Mouse (Mus musculus) limb, embryonic 11.5 days (tissue): ENCODE data around the gene Nfic. TPM values are rescaled to one million over a fixed set of nuclear protein-coding genes. Genes with fewer than 3 reads are reported as not detected.

Experiments
- ATAC-seq: fragments of 200-750 bp; cut with Nextera tagmentation; 2 replicates; pipeline ENCODE4 v1.8.0; 2017; ENCODE audit warnings: low read depth; ENCODE audit not compliant: insufficient number of reproducible peaks, low FRiP score, low TSS enrichment
- DNase-seq: peaks from one replicate; pipeline ENCODE4 v3.0.0-alpha.2; 2015; ENCODE audit warnings: low spot score
- H3K27ac ChIP-seq: fragments of 300-500 bp; sonication (generic); replicated peaks from 2 replicates; pipeline ENCODE4 v1.5.1; 2014; ENCODE audit warnings: low read depth, mild to moderate bottlenecking, low read length
- H3K27me3 ChIP-seq: fragments of 300-500 bp; sonication (generic); 2 replicates; pipeline ENCODE4 v1.6.1; 2014; ENCODE audit warnings: mild to moderate bottlenecking, low read length, mixed read lengths; ENCODE audit not compliant: control insufficient read depth, insufficient read depth
- H3K36me3 ChIP-seq: fragments of 300-500 bp; sonication (generic); 2 replicates; pipeline ENCODE4 v1.6.1; 2014; ENCODE audit warnings: mild to moderate bottlenecking, low read length, moderate library complexity, mixed read lengths; ENCODE audit not compliant: control insufficient read depth, insufficient read depth
- H3K4me1 ChIP-seq: fragments of 300-500 bp; sonication (generic); 2 replicates; pipeline ENCODE4 v1.6.1; 2014; ENCODE audit warnings: low read length, mixed read lengths; ENCODE audit not compliant: control insufficient read depth, insufficient read depth
- H3K4me2 ChIP-seq: fragments of 300-500 bp; sonication (generic); 2 replicates; pipeline ENCODE4 v1.6.1; 2014; ENCODE audit warnings: low read depth, mild to moderate bottlenecking, moderate library complexity; ENCODE audit not compliant: severe bottlenecking
- H3K4me3 ChIP-seq: fragments of 300-500 bp; sonication (generic); 2 replicates; pipeline ENCODE4 v1.5.1; 2014; ENCODE audit warnings: low read depth, low read length
- H3K9ac ChIP-seq: fragments of 300-500 bp; sonication (generic); 2 replicates; pipeline ENCODE4 v1.6.1; 2014; ENCODE audit warnings: mild to moderate bottlenecking, low read length
- H3K9me3 ChIP-seq: fragments of 300-500 bp; sonication (generic); 2 replicates; pipeline ENCODE4 v1.6.1; 2016; ENCODE audit warnings: low read length; ENCODE audit not compliant: control insufficient read depth
- WGBS: fragments of 180-500 bp; shearing (Covaris S2); extraction: QIAGEN DNeasy Blood & Tissue Kit; methylation state at CpG from one replicate; pipeline ENCODE4 v1.1.7; 2014; 5-methylcytosine and 5-hydroxymethylcytosine counted together
- polyA plus RNA-seq: library from polyadenylated mRNA; unstranded; fragments of >200 nt; fragmentation: Nextera tagmentation; extraction: Ambion mirVana; gene quantifications from 2 replicates; pipeline ENCODE4 v1.2.1, GENCODE M21; 2014

Gene Nfic
- polyA plus RNA-seq, 1 experiment from 2014 or later: 16.7 TPM

- Histone ChIP-seq H3K4me3 (peak overlapping the region; percentile 86), H3K36me3 (0 out of 2 replicates have a peak, but pooled peaks cover 6% of the 10 kb centered on the region), H3K9ac (no peak overlapping the region), H3K27me3 (no peaks in the 10 kb centered on the region), H3K9me3 (no peaks in the 10 kb centered on the region), H3K4me2 (no peak overlapping the region; the same call in 1 of the 2 replicates), H3K4me1 (peaks cover 10% of the 10 kb centered on the region), H3K27ac (no peak overlapping the region)
- ATAC-seq: no peak
- no peak for DNase-seq
- WGBS: 47% methylated on average over 4 of the region's 4 CpGs
Measured at GRCm38 (mm10) chr10:81496969-81497368, 41.5 kb upstream of the Nfic start.

- Histone ChIP-seq H3K27me3 (no peaks in the 10 kb centered on the region), H3K4me1 (peaks cover 10% of the 10 kb centered on the region), H3K4me3 (peak within 1 kb of the TSS; percentile 86), H3K9me3 (no peaks in the 10 kb centered on the region), H3K36me3 (peaks cover 9% of the 10 kb centered on the region; the same call in 1 of the 2 replicates), H3K4me2 (peak within 1 kb of the TSS; percentile 95), H3K9ac (peak within 1 kb of the TSS; percentile 82), H3K27ac (no peak within 1 kb of the TSS)
- DNase-seq (peak; percentile 100), ATAC-seq (peak; percentile 92)
- under 1% methylated on average over 45 of the region's 45 CpGs for WGBS
Measured at GRCm38 (mm10) chr10:81496264-81496901, 40.9 kb upstream of the Nfic start, which contains the start of gene Ncln. TSS of gene Ncln (minus strand) at chr10:81496392.

GRCm38 (mm10) chr10:81495616-81496263 is 40.3 kb upstream of the Nfic start:
- H3K4me1 ChIP-seq: peaks cover 10% of the 10 kb centered on the region
- peak overlapping the region; percentile 86 for H3K4me3 ChIP-seq
- DNase-seq (no peak), ATAC-seq (peak; percentile 22; the same call in 1 of the 2 replicates)
- H3K27me3 ChIP-seq: no peaks in the 10 kb centered on the region
- H3K27ac ChIP-seq: no peak overlapping the region
- no peaks in the 10 kb centered on the region for H3K9me3 ChIP-seq
- H3K36me3 ChIP-seq: peaks cover 13% of the 10 kb centered on the region
- WGBS: 2% methylated on average over 41 of the region's 41 CpGs
- peak overlapping the region; percentile 95 for H3K4me2 ChIP-seq
- H3K9ac ChIP-seq: peak overlapping the region; percentile 82

- Histone ChIP-seq H3K36me3 (peaks cover 17% of the 10 kb centered on the region), H3K27ac (no peak overlapping the region)
- no peak for DNase-seq
Measured at GRCm38 (mm10) chr10:81495151-81495550, 39.7 kb upstream of the Nfic start.

GRCm38 (mm10) chr10:81494260-81495041 is 39.0 kb upstream of the Nfic start:
- Histone ChIP-seq H3K27me3 (no peaks in the 10 kb centered on the region), H3K9me3 (no peaks in the 10 kb centered on the region), H3K27ac (no peak overlapping the region), H3K36me3 (peaks cover 23% of the 10 kb centered on the region), H3K4me2 (peak overlapping the region; percentile 95; the same call in 1 of the 2 replicates), H3K4me3 (peak overlapping the region; percentile 86; the same call in 1 of the 2 replicates), H3K9ac (no peak overlapping the region; the same call in 1 of the 2 replicates), H3K4me1 (peaks cover 10% of the 10 kb centered on the region)
- DNase-seq (no peak), ATAC-seq (no peak)
- WGBS: 87% methylated on average over 11 of the region's 11 CpGs

More at GRCm38 (mm10) chr10:81495151-81495550, 39.7 kb upstream of the Nfic start:
- no peaks in the 10 kb centered on the region for H3K9me3 ChIP-seq
- H3K4me3 ChIP-seq: peak overlapping the region; percentile 86
- peak overlapping the region; percentile 82 for H3K9ac ChIP-seq
- no peaks in the 10 kb centered on the region for H3K27me3 ChIP-seq
- 75% methylated on average over 6 of the region's 6 CpGs for WGBS
- peaks cover 10% of the 10 kb centered on the region for H3K4me1 ChIP-seq
- no peak for ATAC-seq
- peak overlapping the region; percentile 95 for H3K4me2 ChIP-seq

- no peaks in the 10 kb centered on the region for H3K9me3 ChIP-seq
- no peak overlapping the region for H3K27ac ChIP-seq
- DNase-seq (no peak), ATAC-seq (no peak)
- no peak overlapping the region for H3K4me3 ChIP-seq
- no peaks in the 10 kb centered on the region for H3K27me3 ChIP-seq
- no peak overlapping the region for H3K4me2 ChIP-seq
- H3K36me3 ChIP-seq: peaks cover 27% of the 10 kb centered on the region
- H3K4me1 ChIP-seq: peaks cover 10% of the 10 kb centered on the region
- H3K9ac ChIP-seq: no peak overlapping the region; the same call in 1 of the 2 replicates
- 87% methylated on average over 8 of the region's 8 CpGs for WGBS
Measured at GRCm38 (mm10) chr10:81493601-81494220, 38.3 kb upstream of the Nfic start.

GRCm38 (mm10) chr10:81492606-81493240 is 37.3 kb upstream of the Nfic start:
- H3K4me2 ChIP-seq: no peak overlapping the region
- no peak overlapping the region for H3K9ac ChIP-seq
- no peak overlapping the region for H3K27ac ChIP-seq
- 82% methylated on average over 11 of the region's 11 CpGs for WGBS
- H3K9me3 ChIP-seq: no peaks in the 10 kb centered on the region
- no peak for ATAC-seq
- peaks cover 37% of the 10 kb centered on the region for H3K36me3 ChIP-seq
- no peaks in the 10 kb centered on the region for H3K27me3 ChIP-seq
- H3K4me1 ChIP-seq: peaks cover 10% of the 10 kb centered on the region
- DNase-seq: no peak
- no peak overlapping the region for H3K4me3 ChIP-seq
